Mouse (Mus musculus) midbrain, embryonic 14.5 days (tissue): ENCODE measurements at regions not wholly inside any gene's neighbourhood (a gene's known extent, or its start where the extent isn't known, plus 50 kb on each side); places are given as distances from the start of the nearest gene placed in this dataset.

Experiments
- ATAC-seq: fragments of 200-750 bp; cut with Nextera tagmentation; 2 replicates; pipeline ENCODE4 v1.8.0; 2017; ENCODE audit warnings: moderate number of reproducible peaks, moderate library complexity; ENCODE audit not compliant: low FRiP score, low TSS enrichment
- DNase-seq: peaks from one replicate; pipeline ENCODE4 v3.0.0-alpha.2; 2015
- H3K27ac ChIP-seq: fragments of 300-500 bp; sonication (generic); replicated peaks from 2 replicates; pipeline ENCODE4 v1.5.1; 2014; ENCODE audit warnings: mild to moderate bottlenecking, low read depth, low read length, moderate library complexity
- H3K27me3 ChIP-seq: fragments of 300-500 bp; sonication (generic); 2 replicates; pipeline ENCODE4 v1.6.1; 2014; ENCODE audit warnings: low read length, control low read depth, mixed read lengths; ENCODE audit not compliant: control insufficient read depth, insufficient read depth
- H3K36me3 ChIP-seq: fragments of 300-500 bp; sonication (generic); 2 replicates; pipeline ENCODE4 v1.6.1; 2014; ENCODE audit warnings: low read length, control low read depth; ENCODE audit not compliant: control insufficient read depth, insufficient read depth
- H3K4me1 ChIP-seq: fragments of 300-500 bp; sonication (generic); 2 replicates; pipeline ENCODE4 v1.6.1; 2014; ENCODE audit warnings: mild to moderate bottlenecking, antibody characterized with exemption, low read length, control low read depth; ENCODE audit not compliant: control insufficient read depth, insufficient read depth
- H3K4me2 ChIP-seq: fragments of 300-500 bp; sonication (generic); 2 replicates; pipeline ENCODE4 v1.6.1; 2014; ENCODE audit warnings: mild to moderate bottlenecking, low read length, moderate library complexity
- H3K4me3 ChIP-seq: fragments of 300-500 bp; sonication (generic); replicated peaks from 2 replicates; pipeline ENCODE4 v1.5.1; 2014; ENCODE audit warnings: low read depth, low read length
- H3K9ac ChIP-seq: fragments of 300-500 bp; sonication (generic); replicated peaks from 2 replicates; pipeline ENCODE4 v1.6.1; 2014; ENCODE audit warnings: mild to moderate bottlenecking, low read length, moderate library complexity
- H3K9me3 ChIP-seq: fragments of 300-500 bp; sonication (generic); 2 replicates; pipeline ENCODE4 v1.6.1; 2016; ENCODE audit warnings: low read length, control low read depth, mixed read lengths; ENCODE audit not compliant: control insufficient read depth
- WGBS: fragments of 180-500 bp; shearing (Covaris S2); extraction: QIAGEN DNeasy Blood & Tissue Kit; methylation state at CpG from one replicate; pipeline ENCODE4 v1.1.7; 2014; 5-methylcytosine and 5-hydroxymethylcytosine counted together

DNA sequence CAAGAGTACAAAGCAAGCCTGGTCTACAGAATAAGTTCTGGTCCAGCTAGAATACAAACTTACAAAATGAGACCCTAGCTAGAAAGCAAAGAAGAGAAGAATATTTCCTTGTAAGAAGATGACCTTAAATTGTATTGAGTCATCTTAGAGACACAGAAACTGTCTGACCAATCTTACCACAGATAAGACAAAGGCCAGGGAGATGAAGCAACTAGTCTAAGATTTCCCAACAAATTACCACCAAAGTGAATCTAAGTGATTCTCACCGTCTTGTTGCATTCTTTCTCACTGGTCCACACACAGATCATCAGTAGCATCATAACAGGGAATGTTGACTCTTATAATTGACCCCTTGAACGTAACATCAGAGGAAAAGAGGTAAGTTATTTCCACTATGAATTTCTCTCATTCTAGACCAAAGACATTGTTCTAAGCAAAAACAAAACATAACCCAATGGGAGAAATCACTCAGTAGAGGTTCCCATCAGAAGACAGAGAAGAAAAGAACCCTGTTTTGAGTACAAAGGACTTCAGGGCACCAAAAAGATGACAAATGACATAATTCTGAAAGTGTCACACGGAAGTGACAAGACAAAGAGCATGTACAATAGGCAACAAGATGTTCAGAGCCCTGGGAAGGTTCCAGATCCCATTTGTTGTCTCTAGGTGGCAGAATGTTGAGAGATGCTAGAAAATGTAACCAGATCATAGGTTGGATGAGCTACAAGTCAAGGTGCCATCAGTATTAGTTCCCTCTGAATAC, 107.0 kb upstream of the Cpeb2 start:
- no peak overlapping the region for H3K4me2 ChIP-seq
- no peak for ATAC-seq
- 84% methylated on average over 3 of the region's 3 CpGs for WGBS
- H3K9ac ChIP-seq: no peak overlapping the region
- no peak for DNase-seq
- H3K9me3 ChIP-seq: no peaks in the 10 kb centered on the region
- no peaks in the 10 kb centered on the region for H3K4me1 ChIP-seq
- H3K36me3 ChIP-seq: no peaks in the 10 kb centered on the region
- H3K4me3 ChIP-seq: no peak overlapping the region
- no peaks in the 10 kb centered on the region for H3K27me3 ChIP-seq
- H3K27ac ChIP-seq: no peak overlapping the region

DNA sequence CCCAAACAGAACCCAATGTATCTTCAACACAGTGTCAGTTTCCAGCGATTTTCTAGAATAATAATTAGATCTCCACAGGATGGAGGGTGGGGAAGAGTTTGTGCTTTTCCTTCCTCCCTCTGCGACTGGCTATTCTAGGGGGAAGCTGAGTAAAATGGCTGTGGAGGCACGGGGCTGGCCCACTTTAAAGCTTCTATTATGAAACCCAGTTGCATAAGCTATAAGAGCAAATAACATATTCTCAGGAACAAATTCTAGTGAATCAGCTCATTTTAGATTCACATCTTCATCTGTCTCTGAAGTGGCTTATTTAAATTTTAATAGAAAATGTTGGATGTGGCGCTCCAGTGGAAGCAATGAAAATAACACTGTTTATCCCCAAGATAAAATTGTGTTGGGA, 102.6 kb upstream of the Cpeb2 start:
- Histone ChIP-seq H3K36me3 (no peaks in the 10 kb centered on the region), H3K27ac (no peak overlapping the region), H3K9me3 (no peaks in the 10 kb centered on the region), H3K4me2 (no peak overlapping the region), H3K4me3 (no peak overlapping the region), H3K9ac (no peak overlapping the region), H3K4me1 (no peaks in the 10 kb centered on the region), H3K27me3 (no peaks in the 10 kb centered on the region)
- ATAC-seq: no peak
- WGBS: 63% methylated on average over 4 of the region's 4 CpGs
- peak; percentile 17 for DNase-seq

DNA sequence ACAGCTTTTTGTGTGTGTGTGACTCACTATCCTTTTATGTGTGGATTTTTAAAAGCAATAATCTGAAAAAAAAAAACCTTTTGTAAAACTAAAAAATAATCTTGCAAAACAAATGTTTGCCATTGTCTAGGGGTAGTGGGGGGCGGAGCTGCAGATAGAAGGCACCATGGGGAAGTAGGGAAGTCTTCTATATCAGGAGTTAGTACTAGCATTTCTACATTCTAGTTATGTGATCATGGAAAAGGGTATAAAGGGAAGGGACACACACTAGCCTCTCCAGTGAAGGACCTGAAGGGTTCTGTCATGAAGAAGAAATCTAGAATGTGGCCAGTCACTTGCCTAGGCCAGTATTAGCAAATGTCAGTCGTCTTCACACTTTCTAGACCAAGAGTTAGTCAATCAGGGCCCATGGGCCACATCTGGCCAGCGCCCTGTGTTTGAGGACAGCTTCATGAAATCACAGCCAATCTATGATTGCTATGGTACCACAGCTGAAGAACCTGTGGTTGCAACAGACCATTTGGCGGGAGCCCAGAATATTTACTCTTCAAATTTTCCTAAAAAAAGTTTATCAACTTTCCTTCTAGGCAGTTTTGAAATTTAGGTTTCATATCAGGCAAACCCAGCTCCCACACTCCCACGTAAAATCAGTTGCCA, 101.9 kb upstream of the Cpeb2 start:
- WGBS: 90% methylated on average over 5 of the region's 5 CpGs
- no peak overlapping the region for H3K4me3 ChIP-seq
- H3K4me1 ChIP-seq: no peaks in the 10 kb centered on the region
- no peak overlapping the region for H3K4me2 ChIP-seq
- no peak overlapping the region for H3K9ac ChIP-seq
- DNase-seq (no peak), ATAC-seq (no peak)
- no peaks in the 10 kb centered on the region for H3K36me3 ChIP-seq
- no peaks in the 10 kb centered on the region for H3K9me3 ChIP-seq
- H3K27ac ChIP-seq: no peak overlapping the region
- H3K27me3 ChIP-seq: no peaks in the 10 kb centered on the region

DNA sequence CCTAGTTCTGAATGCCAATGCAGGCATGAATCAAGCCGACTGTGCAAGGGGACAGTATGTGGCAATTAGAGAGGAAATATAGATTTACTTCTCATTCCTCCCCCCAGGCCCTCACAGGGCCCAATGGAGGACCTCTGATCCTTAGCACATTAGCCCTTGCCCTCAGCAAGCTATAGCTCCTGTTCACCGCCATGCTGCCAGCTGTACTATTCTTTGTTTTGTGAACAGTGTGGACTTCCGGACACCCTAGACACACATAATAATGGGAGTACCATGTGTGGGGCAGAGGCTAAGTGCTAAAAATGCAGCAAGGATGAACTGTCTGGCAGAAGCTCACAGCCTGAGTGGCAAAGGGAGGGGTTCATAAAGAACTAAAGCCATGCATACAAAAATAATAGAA, 99.3 kb upstream of the Cpeb2 start:
- no peaks in the 10 kb centered on the region for H3K4me1 ChIP-seq
- 79% methylated on average over 3 of the region's 3 CpGs for WGBS
- no peaks in the 10 kb centered on the region for H3K27me3 ChIP-seq
- no peaks in the 10 kb centered on the region for H3K36me3 ChIP-seq
- H3K4me3 ChIP-seq: no peak overlapping the region
- no peak overlapping the region for H3K4me2 ChIP-seq
- H3K9ac ChIP-seq: no peak overlapping the region
- DNase-seq (no peak), ATAC-seq (no peak)
- H3K27ac ChIP-seq: no peak overlapping the region
- no peaks in the 10 kb centered on the region for H3K9me3 ChIP-seq

DNA sequence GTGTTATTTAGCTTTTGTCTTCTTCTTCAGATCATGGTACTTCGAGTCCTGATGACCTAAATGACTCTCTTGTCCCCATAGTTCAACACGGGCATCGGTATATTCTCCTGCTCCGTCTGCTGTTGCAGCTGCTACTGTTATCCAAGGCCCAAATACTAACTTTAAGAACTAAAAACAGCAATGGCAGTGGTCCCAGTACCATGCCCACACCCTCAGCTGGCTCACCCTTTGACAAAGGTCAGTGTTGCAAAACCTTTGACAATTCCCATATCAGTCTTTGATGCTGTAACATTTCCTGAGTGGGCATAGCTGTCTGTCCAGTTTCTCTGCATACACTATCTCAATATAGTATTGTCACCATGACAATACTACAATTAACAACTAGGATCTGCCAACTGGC, 96.8 kb upstream of the Cpeb2 start:
- Histone ChIP-seq H3K4me2 (no peak overlapping the region), H3K4me1 (no peaks in the 10 kb centered on the region), H3K36me3 (no peaks in the 10 kb centered on the region), H3K9ac (no peak overlapping the region), H3K9me3 (no peaks in the 10 kb centered on the region), H3K27ac (no peak overlapping the region), H3K27me3 (no peaks in the 10 kb centered on the region), H3K4me3 (no peak overlapping the region)
- WGBS: 87% methylated on average over 4 of the region's 4 CpGs
- ATAC-seq (no peak), DNase-seq (no peak)

DNA sequence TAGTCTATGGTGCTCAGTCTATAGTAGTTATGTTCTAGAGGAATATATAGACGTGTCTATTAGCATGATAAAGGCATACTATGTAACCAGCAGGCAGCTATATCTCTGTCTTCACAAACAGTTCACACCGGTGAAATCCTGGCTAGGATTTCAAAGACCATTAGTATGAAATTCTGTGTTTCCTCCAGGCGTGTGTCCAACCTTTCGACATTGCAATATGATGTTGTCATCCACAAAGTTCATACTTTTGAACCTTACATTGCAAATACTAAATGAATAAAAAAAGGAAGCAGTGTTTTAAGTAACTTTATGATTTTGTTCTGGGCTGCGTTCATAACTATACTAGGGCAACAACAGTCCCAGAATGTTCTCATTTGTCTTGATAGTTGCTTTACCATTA, 95.2 kb upstream of the Cpeb2 start:
- no peak for ATAC-seq
- no peaks in the 10 kb centered on the region for H3K4me1 ChIP-seq
- H3K9ac ChIP-seq: no peak overlapping the region
- no peak for DNase-seq
- no peak overlapping the region for H3K27ac ChIP-seq
- H3K4me2 ChIP-seq: no peak overlapping the region
- no peaks in the 10 kb centered on the region for H3K9me3 ChIP-seq
- no peaks in the 10 kb centered on the region for H3K36me3 ChIP-seq
- no peaks in the 10 kb centered on the region for H3K27me3 ChIP-seq
- 88% methylated on average over 5 of the region's 5 CpGs for WGBS
- H3K4me3 ChIP-seq: no peak overlapping the region

DNA sequence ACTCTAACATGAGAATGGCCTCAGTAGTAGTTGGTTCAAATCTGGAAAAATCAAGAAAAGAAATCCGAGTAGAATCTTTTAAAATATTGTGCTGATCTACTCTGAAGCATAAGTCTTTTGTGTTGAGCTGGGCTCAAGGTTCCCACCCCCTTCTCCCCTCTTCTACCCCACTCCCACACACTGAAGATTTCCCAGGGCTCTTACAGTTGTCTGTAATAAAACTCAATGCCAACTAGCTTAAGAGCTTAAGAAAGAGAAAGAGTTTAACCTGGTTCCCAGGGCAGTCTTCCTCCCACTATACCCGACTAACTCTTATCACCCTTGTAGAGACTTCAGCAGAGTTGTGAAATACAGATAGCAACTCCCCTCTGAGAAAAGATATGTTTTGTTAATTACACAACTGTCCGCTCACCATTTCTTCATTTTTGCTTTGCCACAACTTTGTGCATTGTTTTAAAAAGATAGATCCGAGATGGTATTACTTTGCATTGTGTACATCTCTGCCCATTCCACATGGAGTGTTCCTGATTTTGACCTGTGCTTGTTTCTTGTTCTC, 94.0 kb upstream of the Cpeb2 start:
- Histone ChIP-seq H3K36me3 (no peaks in the 10 kb centered on the region), H3K4me2 (no peak overlapping the region), H3K27me3 (no peaks in the 10 kb centered on the region), H3K9me3 (no peaks in the 10 kb centered on the region), H3K4me3 (no peak overlapping the region), H3K4me1 (no peaks in the 10 kb centered on the region), H3K9ac (no peak overlapping the region), H3K27ac (no peak overlapping the region)
- WGBS: 96% methylated on average over 4 of the region's 4 CpGs
- ATAC-seq (no peak), DNase-seq (no peak)

DNA sequence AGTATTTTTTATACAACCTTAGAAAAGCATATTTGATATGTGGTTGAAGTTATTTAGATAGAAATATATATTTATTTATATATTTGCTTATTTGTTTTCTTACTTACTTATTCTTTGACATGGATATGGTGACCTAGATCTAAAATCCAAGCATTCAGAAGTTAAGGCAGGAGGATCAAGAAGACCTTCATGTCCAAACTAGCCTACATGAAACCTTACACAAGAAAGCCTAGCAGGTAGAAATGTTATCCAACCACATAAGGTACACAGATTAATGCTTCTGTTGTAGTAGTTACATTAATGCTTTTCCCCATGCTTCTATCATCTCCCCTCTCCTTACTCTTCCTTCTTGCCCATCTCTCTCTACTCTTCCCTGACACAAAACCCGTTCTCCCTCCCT, 93.2 kb upstream of the Cpeb2 start:
- Histone ChIP-seq H3K4me3 (no peak overlapping the region), H3K4me1 (no peaks in the 10 kb centered on the region), H3K4me2 (no peak overlapping the region), H3K9me3 (no peaks in the 10 kb centered on the region), H3K36me3 (no peaks in the 10 kb centered on the region), H3K27ac (no peak overlapping the region), H3K27me3 (no peaks in the 10 kb centered on the region), H3K9ac (no peak overlapping the region)
- WGBS: 91% methylated on average over 1 of the region's 1 CpGs
- no peak for ATAC-seq
- DNase-seq: no peak

DNA sequence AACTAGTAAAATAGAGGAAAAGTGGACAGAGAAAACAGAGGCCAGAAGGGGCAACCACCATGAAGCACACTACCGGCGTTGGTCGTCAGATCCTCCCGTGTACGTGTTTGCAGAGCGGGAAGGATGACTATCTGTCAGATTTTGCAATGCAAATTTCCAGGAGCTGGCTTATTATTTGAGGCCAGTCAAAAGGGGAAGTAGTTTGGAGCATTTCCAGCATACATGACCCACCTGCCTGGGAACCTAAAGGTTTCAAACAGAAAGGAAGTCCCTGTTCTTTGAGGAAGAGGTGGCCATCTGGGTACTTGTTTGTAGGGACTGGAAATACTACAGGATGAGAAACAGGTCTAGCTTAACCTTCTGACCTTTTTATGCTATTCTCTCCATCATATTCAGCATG, 87.0 kb upstream of the Cpeb2 start:
- Histone ChIP-seq H3K27me3 (no peaks in the 10 kb centered on the region), H3K36me3 (no peaks in the 10 kb centered on the region), H3K9me3 (no peaks in the 10 kb centered on the region), H3K9ac (no peak overlapping the region), H3K4me3 (no peak overlapping the region), H3K27ac (no peak overlapping the region), H3K4me1 (no peaks in the 10 kb centered on the region), H3K4me2 (no peak overlapping the region)
- ATAC-seq: no peak
- 81% methylated on average over 6 of the region's 6 CpGs for WGBS
- no peak for DNase-seq
